Mouse (Mus musculus) layer of hippocampus, adult 8-10 months (tissue): ENCODE measurements around the gene Hgfac. TPM values are rescaled to one million over a fixed set of nuclear protein-coding genes. Genes with fewer than 3 reads are reported as not detected.

Experiments used
- DNase-seq, 2 experiments: peaks; one replicate each; pipeline ENCODE4 v3.0.0; 2022; ENCODE audit warnings: low spot score in 2 of 2
- microRNA-seq, 2 experiments: library from miRNA; unstranded; fragments of <30 nt; microRNA quantifications; one replicate each; pipeline ENCODE4 v1.2.0; 2022
- total RNA-seq, 4 experiments: library from RNA; stranded (reverse); gene quantifications; 2 replicates each; pipeline ENCODE4 v1.2.4; 2022

The Hgfac gene
- total RNA-seq, 4 experiments from 2014 or later: 0.57 to 1.2 (median 0.90) TPM

DNA sequence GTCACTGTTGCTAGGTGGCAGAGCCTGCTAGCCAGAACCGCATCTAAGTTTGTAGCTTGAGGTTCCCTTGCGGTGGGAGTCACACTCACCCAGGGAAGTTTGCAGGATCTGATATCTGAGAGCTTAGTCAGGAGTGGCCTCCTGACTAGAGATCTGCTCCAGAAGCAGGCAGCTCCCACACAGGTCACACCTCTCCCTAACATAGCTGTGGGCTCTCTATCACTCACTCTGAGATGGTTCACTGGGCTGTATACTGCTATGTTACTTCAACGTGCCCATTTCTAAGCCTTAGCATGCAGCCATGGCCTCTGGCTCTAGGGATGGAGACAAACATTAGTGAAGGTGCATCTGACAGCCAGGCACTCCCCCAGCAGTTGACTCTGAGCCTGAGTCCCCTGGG lies 50.3 kb downstream of the Hgfac start:
- DNase-seq: no peak

Small RNA genes within 50 kb of the gene (microRNA-seq; reads per million reads assigned to microRNA genes)
- 7.6 to 12.8 reads per million in 2 experiments for gene Mir3097

Other genes with a start within 250 kb of the Hgfac start
- 1 to 10 TPM; 6.4 to 7.1 (median 6.9) TPM for gene Msantd1, start 133.5 kb upstream of the Hgfac start, total RNA-seq
- gene Rgs12, start 92.1 kb upstream of the Hgfac start, total RNA-seq: 10 to 100 TPM; 38.8 to 53.3 (median 42.3) TPM
- gene Dok7, start 15.3 kb downstream of the Hgfac start, total RNA-seq: 10 to 100 TPM; 15.9 to 23.8 (median 17.4) TPM
- 100 to 1,000 TPM; 126 to 154 (median 145) TPM for gene Lrpap1, start 64.3 kb downstream of the Hgfac start, total RNA-seq
- gene Adra2c, start 236.8 kb downstream of the Hgfac start, total RNA-seq: 10 to 100 TPM; 19.5 to 27.9 (median 21.8) TPM